Mouse (Mus musculus) cerebellum, postnatal 25 days (tissue): ENCODE data around the gene Commd6.

ENCODE experiments used
- DNase-seq, 2 experiments: peaks; one replicate each; pipeline ENCODE4 v3.0.0; 2021; ENCODE audit warnings: mixed read lengths in 2 of 2

Gene Commd6

GRCm38 (mm10) chr14:101640153-101640843 lies at the start of gene Commd6:
Gene Commd6 (minus strand): TSS chr14:101640686.
- DNase-seq: peak; percentile 91 to 93

- DNase-seq: no peak
Observed at GRCm38 (mm10) chr14:101688406-101688805, 47.9 kb upstream of the Commd6 start.

GRCm38 (mm10) chr14:101687696-101688095 lies 47.2 kb upstream of the Commd6 start:
- no peak for DNase-seq

- no peak for DNase-seq
Observed at GRCm38 (mm10) chr14:101672226-101672625, 31.7 kb upstream of the Commd6 start.

- DNase-seq: peak; percentile 67 to 81
Observed at GRCm38 (mm10) chr14:101668626-101669025, 28.1 kb upstream of the Commd6 start.

GRCm38 (mm10) chr14:101666536-101666935 lies 26.1 kb upstream of the Commd6 start:
- DNase-seq: no peak

GRCm38 (mm10) chr14:101666056-101666455 lies 25.6 kb upstream of the Commd6 start:
- no peak for DNase-seq

GRCm38 (mm10) chr14:101664274-101664673 lies 23.8 kb upstream of the Commd6 start:
- DNase-seq: no peak

GRCm38 (mm10) chr14:101661654-101662412 lies 21.3 kb upstream of the Commd6 start:
- DNase-seq: no peak

- DNase-seq: no peak
Observed at GRCm38 (mm10) chr14:101656307-101656706, 15.8 kb upstream of the Commd6 start.

- peak in 1 of 2 experiments; percentile 32 for DNase-seq
Observed at GRCm38 (mm10) chr14:101654526-101654909, 14.0 kb upstream of the Commd6 start.

- DNase-seq: peak; percentile 99 to 100
Observed at GRCm38 (mm10) chr14:101653581-101654525, 13.4 kb upstream of the Commd6 start, which contains the start of gene Uchl3. Gene Uchl3 (plus strand): TSS chr14:101653967.

- DNase-seq: no peak
Observed at GRCm38 (mm10) chr14:101652571-101652970, 12.1 kb upstream of the Commd6 start.

GRCm38 (mm10) chr14:101650551-101650950 lies 10.1 kb upstream of the Commd6 start:
- DNase-seq: no peak

- DNase-seq: no peak
Observed at GRCm38 (mm10) chr14:101644948-101645347, 4.5 kb upstream of the Commd6 start.

GRCm38 (mm10) chr14:101637381-101637780 lies 3.1 kb downstream of the Commd6 start:
- no peak for DNase-seq

GRCm38 (mm10) chr14:101635765-101636164 lies 4.7 kb downstream of the Commd6 start:
- DNase-seq: no peak

- DNase-seq: no peak
Observed at GRCm38 (mm10) chr14:101630548-101630947, 9.9 kb downstream of the Commd6 start.

- DNase-seq: no peak
Observed at GRCm38 (mm10) chr14:101617680-101618079, 22.8 kb downstream of the Commd6 start.

GRCm38 (mm10) chr14:101616178-101616577 lies 24.3 kb downstream of the Commd6 start:
- DNase-seq: no peak

- DNase-seq: no peak
Observed at GRCm38 (mm10) chr14:101613206-101613605, 27.3 kb downstream of the Commd6 start.

GRCm38 (mm10) chr14:101610701-101611100 lies 29.8 kb downstream of the Commd6 start:
- no peak for DNase-seq
